Mouse (Mus musculus) lung, embryonic 14.5 days (tissue): ENCODE data around the gene Gipc1. TPM values are rescaled to one million over a fixed set of nuclear protein-coding genes. Genes with fewer than 3 reads are reported as not detected.

Experiments
- ATAC-seq: fragments of 200-750 bp; cut with Nextera tagmentation; 2 replicates; pipeline ENCODE4 v1.8.0; 2017; ENCODE audit warnings: mild to moderate bottlenecking, moderate TSS enrichment, moderate library complexity; ENCODE audit not compliant: insufficient read depth
- DNase-seq: peaks from one replicate; pipeline ENCODE4 v3.0.0-alpha.2; 2015
- H3K27ac ChIP-seq: fragments of 300-500 bp; sonication (generic); 2 replicates; pipeline ENCODE4 v1.5.1; 2014; ENCODE audit warnings: low read depth, mild to moderate bottlenecking, moderate library complexity
- H3K27me3 ChIP-seq: fragments of 300-500 bp; sonication (generic); 2 replicates; pipeline ENCODE4 v1.6.1; 2014; ENCODE audit warnings: low read length, control low read depth; ENCODE audit not compliant: insufficient read depth
- H3K36me3 ChIP-seq: fragments of 300-500 bp; sonication (generic); 2 replicates; pipeline ENCODE4 v1.6.1; 2014; ENCODE audit warnings: control low read depth; ENCODE audit not compliant: insufficient read depth
- H3K4me1 ChIP-seq: fragments of 300-500 bp; sonication (generic); 2 replicates; pipeline ENCODE4 v1.6.1; 2014; ENCODE audit warnings: antibody characterized with exemption, control low read depth; ENCODE audit not compliant: insufficient read depth
- H3K4me2 ChIP-seq: fragments of 300-500 bp; sonication (generic); 2 replicates; pipeline ENCODE4 v1.6.1; 2014; ENCODE audit warnings: mild to moderate bottlenecking
- H3K4me3 ChIP-seq: fragments of 300-500 bp; sonication (generic); 2 replicates; pipeline ENCODE4 v1.5.1; 2014; ENCODE audit warnings: low read depth, low read length
- H3K9ac ChIP-seq: fragments of 300-500 bp; sonication (generic); 2 replicates; pipeline ENCODE4 v1.6.1; 2014
- H3K9me3 ChIP-seq: fragments of 300-500 bp; sonication (generic); 2 replicates; pipeline ENCODE4 v1.6.1; 2016; ENCODE audit warnings: low read depth, low read length, control low read depth
- CTCF ChIP-seq: IDR thresholded peaks from 2 replicates; pipeline ENCODE4 v1.5.1; 2016; ENCODE audit warnings: antibody characterized with exemption, low read depth
- WGBS: fragments of 180-500 bp; shearing (Covaris S2); extraction: QIAGEN DNeasy Blood & Tissue Kit; methylation state at CpG from one replicate; pipeline ENCODE4 v1.1.7; 2014; 5-methylcytosine and 5-hydroxymethylcytosine counted together
- polyA plus RNA-seq: library from polyadenylated mRNA; unstranded; fragments of >200 nt; fragmentation: Nextera tagmentation; extraction: Ambion mirVana; gene quantifications from 2 replicates; pipeline ENCODE4 v1.2.1, GENCODE M21; 2014

Gipc1 gene
- polyA plus RNA-seq, 1 experiment from 2014 or later, result 175 TPM

DNA sequence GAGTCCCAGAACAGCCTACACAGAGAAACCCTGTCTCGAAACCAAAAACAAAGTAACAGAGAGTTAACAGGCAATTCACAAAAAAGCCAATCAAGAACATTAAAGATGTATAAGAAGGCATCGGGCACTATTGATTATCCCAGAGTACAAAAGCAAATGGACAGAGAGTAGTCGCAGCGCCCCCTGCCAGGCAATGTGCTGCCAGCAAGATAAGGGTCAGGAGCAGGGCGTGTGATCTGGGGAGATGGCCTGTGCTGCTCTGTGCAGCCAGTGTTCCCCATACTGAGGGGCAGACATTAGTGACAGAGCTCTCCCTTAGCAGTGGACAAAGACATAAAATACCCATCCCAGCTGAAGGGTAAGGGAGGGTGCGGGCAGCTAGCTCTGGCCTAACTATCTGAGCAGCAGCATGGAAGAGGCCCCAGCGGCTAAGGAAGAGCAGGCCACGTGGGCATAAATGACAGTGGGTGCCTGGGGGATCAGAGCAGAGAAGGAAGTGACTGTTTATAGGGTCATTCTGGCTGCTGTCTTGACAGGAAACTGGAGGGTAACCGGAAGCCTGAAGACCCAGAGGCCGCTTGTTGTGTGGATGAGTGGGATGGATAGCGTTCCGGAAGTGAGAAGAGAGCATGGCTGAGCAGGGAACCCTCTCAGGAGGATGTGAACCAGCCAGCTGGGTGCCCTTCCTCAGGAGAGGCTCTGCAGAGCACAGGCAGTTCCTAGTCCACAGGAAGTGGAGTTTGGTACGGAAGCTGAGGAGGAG, 4.2 kb downstream of the Gipc1 start:
- H3K4me1 ChIP-seq, result 0 out of 2 replicates have a peak, but pooled peaks cover 11% of the 10 kb centered on the region
- H3K36me3 ChIP-seq, result peaks cover 40% of the 10 kb centered on the region
- H3K4me2 ChIP-seq, result no peak overlapping the region
- H3K27me3 ChIP-seq, result no peaks in the 10 kb centered on the region
- TF ChIP-seq CTCF, result peak; percentile 42; the same call in 1 of the 2 replicates
- ATAC-seq (no peak), DNase-seq (peak; percentile 60)
- WGBS, result 66% methylated on average over 13 of the region's 13 CpGs
- H3K9me3 ChIP-seq, result no peaks in the 10 kb centered on the region
- H3K4me3 ChIP-seq, result no peak overlapping the region
- H3K27ac ChIP-seq, result peak overlapping the region; percentile 20; the same call in 1 of the 2 replicates
- no peak overlapping the region for H3K9ac ChIP-seq

DNA sequence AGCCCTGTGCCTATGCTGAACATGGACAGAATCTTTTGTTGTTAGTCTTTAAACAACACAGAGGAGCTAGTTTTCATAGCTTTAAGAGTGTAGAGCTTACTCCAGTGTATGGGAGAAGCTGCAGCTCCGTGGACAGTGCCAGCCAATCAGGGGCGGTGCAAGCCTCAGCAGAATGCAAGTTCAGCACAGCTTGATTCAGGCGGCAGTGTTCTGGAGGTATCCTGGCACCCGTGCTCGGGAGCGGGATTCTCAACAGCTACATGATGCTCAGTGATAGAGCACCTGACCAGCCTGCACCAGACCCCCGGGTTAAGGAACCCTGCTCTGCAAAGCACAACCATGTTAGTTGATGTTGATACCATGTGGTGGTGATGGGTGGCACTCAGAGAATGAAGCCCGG, 8.1 kb downstream of the Gipc1 start:
- Histone ChIP-seq H3K4me1 (peaks cover 15% of the 10 kb centered on the region; the same call in 1 of the 2 replicates), H3K9ac (peak overlapping the region; percentile 37; the same call in 1 of the 2 replicates), H3K27ac (peak overlapping the region; percentile 70), H3K36me3 (peaks cover 35% of the 10 kb centered on the region), H3K4me3 (peak overlapping the region; percentile 24; the same call in 1 of the 2 replicates), H3K4me2 (peak overlapping the region; percentile 52; the same call in 1 of the 2 replicates), H3K9me3 (no peaks in the 10 kb centered on the region), H3K27me3 (no peaks in the 10 kb centered on the region)
- 8% methylated on average over 8 of the region's 8 CpGs for WGBS
- TF ChIP-seq CTCF, result no peak
- ATAC-seq (peak; percentile 4; the same call in 1 of the 2 replicates), DNase-seq (peak; percentile 44)

DNA sequence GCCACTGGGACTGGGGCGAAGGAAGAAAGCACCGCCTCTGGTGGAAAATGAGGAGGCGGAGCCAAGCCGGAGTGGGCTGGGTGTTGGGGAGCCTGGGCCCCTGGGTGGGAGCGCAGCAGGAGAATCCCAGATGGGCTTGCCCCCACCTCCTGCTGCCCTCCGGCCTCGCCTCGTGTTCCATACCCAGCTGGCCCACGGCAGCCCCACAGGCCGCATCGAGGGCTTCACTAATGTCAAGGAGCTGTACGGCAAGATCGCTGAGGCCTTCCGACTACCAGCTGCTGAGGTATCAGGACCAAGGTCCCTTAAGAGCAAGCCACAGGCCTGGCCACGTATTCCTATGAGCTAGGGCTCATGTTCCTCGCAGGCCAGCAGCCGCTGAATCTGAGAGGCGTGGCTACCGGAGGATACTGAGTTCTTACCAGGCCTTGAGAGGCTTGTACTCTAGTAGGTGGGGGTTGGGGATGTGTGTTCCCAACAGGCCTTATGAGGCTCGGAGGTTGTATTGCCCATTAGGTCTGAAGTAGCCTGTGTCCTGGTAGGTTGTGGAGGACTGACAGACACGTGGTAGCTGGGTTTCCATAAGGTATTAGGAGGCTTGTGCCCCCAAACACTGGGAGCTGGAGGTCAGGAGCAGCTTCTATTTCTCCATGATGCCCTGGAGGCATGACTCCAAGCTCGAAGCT, 8.7 kb downstream of the Gipc1 start:
- 11% methylated on average over 22 of the region's 22 CpGs for WGBS
- peak; percentile 11 for ATAC-seq

DNA sequence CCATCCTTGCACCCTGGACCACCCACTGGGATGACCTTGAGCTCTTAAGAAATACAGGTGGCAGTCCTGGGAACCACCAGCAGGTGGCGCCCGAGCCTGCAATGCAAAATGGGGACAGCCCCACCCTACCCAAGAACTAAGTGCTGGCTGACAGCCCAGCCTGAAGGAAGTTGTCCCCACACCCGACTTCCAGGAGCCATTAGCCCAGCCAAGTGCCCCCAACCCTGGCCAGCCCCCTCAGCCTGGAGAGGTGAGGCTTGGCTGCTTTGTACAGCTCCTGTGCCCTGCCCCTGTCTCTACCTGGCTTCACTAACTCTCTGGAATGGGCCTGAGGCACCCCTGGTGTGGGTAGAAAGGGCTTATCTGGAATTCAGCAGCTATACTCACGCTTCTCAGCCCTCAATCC, 9.9 kb downstream of the Gipc1 start:
- peak; percentile 62 for ATAC-seq
- DNase-seq, result peak; percentile 99
- Histone ChIP-seq H3K4me3 (no peak overlapping the region), H3K4me2 (peak overlapping the region; percentile 29; the same call in 1 of the 2 replicates), H3K9ac (no peak overlapping the region), H3K36me3 (peaks cover 22% of the 10 kb centered on the region; the same call in 1 of the 2 replicates), H3K27me3 (peaks cover 2% of the 10 kb centered on the region; the same call in 1 of the 2 replicates), H3K27ac (peak overlapping the region; percentile 48; the same call in 1 of the 2 replicates), H3K4me1 (peaks cover 24% of the 10 kb centered on the region; the same call in 1 of the 2 replicates), H3K9me3 (no peaks in the 10 kb centered on the region)
- peak; percentile 98 for TF ChIP-seq CTCF
- whole genome bisulfite sequencing, result 8% methylated on average over 4 of the region's 4 CpGs

More for the DNA sequence above, 8.7 kb downstream of the Gipc1 start:
- peak overlapping the region; percentile 70 for H3K27ac ChIP-seq
- DNase-seq, result peak; percentile 64
- H3K9me3 ChIP-seq, result no peaks in the 10 kb centered on the region
- no peaks in the 10 kb centered on the region for H3K27me3 ChIP-seq
- peak overlapping the region; percentile 24 for H3K4me3 ChIP-seq
- no peak for TF ChIP-seq CTCF
- H3K4me1 ChIP-seq, result peaks cover 16% of the 10 kb centered on the region; the same call in 1 of the 2 replicates
- peak overlapping the region; percentile 37 for H3K9ac ChIP-seq
- H3K4me2 ChIP-seq, result peak overlapping the region; percentile 52; the same call in 1 of the 2 replicates
- peaks cover 30% of the 10 kb centered on the region for H3K36me3 ChIP-seq

DNA sequence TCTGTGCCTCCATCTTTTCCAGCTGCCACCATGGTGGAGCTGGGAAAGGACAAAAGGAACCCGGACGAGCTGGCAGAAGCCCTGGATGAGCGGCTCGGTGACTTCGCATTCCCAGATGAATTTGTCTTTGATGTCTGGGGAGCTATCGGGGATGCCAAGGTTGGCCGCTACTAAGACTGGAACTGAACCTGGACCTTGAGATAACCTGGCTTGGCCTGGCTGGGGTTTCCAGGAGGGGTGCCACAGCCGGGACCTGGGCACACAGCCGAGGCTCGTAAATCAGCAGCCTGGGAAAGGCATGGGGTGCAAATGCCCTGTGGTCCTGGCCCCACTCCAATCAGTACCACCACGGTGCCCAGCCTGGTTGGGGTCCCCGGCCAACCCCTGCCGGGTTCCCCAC, 11.6 kb downstream of the Gipc1 start:
- 84% methylated on average over 13 of the region's 13 CpGs for WGBS
- H3K9ac ChIP-seq, result no peak overlapping the region

DNA sequence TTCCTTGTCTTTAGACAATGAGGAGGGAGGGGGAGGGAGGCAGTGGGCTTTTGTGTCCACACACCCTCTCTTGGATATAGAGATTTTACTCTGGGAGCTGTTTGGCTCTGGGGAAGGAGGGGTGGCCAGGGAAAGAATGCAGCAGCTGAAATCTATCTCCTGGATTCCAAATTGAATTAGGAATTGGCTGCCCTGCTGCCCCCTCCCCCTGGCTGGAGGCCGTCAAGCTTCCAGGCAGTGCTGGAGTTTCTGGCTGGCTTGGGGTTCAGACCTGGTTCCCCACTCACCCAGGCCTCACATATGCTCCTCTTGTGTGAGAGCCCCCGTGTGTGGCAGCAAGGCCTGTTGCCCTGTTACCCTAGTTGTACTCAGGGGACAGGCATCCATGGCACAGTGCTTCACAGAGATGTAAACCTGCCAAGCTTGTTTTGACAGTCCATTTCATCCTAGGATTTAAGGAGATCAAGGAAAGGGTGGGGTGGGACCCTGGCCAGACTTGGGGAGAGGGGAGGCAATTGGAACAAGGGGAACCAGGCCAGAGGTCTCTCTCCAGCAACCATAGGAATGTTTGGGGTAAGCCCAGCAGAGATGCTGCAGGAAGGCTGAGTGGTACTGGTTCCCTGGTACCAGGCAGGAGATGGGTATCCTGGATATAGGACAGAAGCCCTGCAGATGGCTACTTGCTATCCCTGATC, 12.6 kb downstream of the Gipc1 start:
- peaks cover 9% of the 10 kb centered on the region; the same call in 1 of the 2 replicates for H3K27me3 ChIP-seq
- peaks cover 36% of the 10 kb centered on the region for H3K4me1 ChIP-seq
- H3K27ac ChIP-seq, result peak overlapping the region; percentile 56; the same call in 1 of the 2 replicates
- no peak overlapping the region for H3K9ac ChIP-seq
- ATAC-seq, result no peak
- H3K4me2 ChIP-seq, result no peak overlapping the region
- TF ChIP-seq CTCF, result no peak
- H3K9me3 ChIP-seq, result no peaks in the 10 kb centered on the region
- WGBS, result 28% methylated on average over 2 of the region's 2 CpGs
- H3K4me3 ChIP-seq, result no peak overlapping the region
- peaks cover 15% of the 10 kb centered on the region for H3K36me3 ChIP-seq
- DNase-seq, result peak; percentile 63

More for the DNA sequence above, 11.6 kb downstream of the Gipc1 start:
- Histone ChIP-seq H3K4me1 (peaks cover 36% of the 10 kb centered on the region), H3K4me2 (no peak overlapping the region), H3K9me3 (no peaks in the 10 kb centered on the region), H3K27ac (no peak overlapping the region), H3K4me3 (no peak overlapping the region), H3K27me3 (peaks cover 9% of the 10 kb centered on the region; the same call in 1 of the 2 replicates), H3K36me3 (peaks cover 12% of the 10 kb centered on the region; the same call in 1 of the 2 replicates)
- no peak for DNase-seq
- TF ChIP-seq CTCF, result no peak
- no peak for ATAC-seq
